Mouse (Mus musculus): ENCODE results near the gene Ankdd1a.

Gene Ankdd1a

DNA sequence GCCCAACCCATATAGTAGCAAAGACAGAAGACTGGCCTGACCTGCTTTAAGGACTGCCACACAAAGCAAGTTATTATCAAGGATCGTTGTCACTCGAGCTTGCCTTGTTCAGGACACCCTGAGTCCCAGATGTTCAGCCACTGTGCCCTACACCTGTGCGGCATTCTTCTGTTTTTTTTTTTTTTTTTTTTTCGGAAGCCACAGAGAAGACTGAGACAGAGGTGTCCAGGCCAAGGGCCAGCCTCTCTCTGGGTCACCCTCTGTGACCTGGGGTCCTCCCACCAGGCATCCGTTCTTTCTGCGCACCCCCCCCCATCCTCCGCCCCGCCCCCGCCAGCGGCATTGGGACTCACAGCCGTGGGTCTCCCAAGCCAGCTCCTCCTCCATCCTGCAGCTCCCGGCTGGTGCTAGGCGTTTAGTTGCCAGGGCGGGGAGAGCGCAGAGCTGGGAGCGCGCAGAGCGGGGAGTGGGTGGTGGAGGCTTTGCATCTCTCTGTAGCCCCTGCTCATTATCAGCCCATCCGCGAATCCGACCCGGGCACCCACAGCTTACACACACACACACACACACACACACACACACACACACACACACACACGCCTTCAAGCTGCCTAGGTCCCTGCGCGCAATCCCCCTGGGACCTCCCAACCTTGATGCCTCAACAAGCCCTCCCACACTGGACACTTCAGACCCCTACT lies at the start of gene Ankdd1a:
Gene Ankdd1a, minus strand, starts transcription at position 387 of the 698 bp plus-strand sequence.
- in situ Hi-C loops (cut with MboI, MseI): loop anchor here (5.0 kb wide), 2 partner anchors 42 to 57 kb away; no protein-coding TSS in a partner anchor

DNA sequence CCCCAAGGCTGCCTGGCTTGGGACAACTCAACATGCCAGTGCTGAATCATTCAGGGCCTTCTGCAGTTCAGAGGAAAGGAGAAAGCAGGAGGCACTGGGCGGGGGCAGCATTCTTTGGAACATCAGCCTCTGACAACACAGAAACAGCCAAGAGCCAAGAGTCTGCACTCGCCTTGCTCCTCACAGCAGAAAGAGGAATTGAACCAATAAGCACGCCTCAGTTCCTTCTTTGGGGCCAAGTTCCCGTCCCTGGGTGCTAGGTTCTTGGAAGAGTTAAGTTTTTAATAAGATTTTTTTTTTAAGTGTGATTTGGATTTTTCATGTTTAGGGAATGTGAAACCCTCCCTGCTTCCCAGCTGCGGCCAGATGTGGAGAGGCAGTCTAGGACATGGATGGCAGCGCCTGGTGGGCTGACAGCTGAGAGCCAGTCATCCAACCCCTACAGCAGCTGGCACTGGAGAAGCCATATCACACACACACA lies 49.5 kb upstream of the Ankdd1a start:
- in situ Hi-C loops (cut with MboI, MseI): no loop called here

DNA sequence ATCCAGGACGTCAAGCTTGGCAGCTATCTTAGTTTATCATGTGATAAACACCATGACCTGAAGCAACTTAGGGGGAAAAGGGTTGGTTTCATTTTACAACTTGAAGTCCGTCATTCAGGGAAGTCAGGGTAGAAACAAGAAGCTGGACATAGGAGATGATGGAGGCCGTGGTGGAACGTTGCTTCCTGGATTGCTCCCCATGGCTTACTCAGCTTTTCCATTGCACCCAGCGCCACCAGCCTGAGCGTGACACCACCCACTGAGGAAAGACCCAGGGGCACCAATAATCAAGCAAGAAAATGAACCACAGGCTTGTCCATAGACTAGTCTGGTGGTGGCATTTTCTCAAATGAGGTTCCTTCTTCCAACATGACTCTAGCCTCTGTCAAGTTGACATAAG lies 48.8 kb upstream of the Ankdd1a start:
- in situ Hi-C loops (cut with MboI, MseI): no loop called here

DNA sequence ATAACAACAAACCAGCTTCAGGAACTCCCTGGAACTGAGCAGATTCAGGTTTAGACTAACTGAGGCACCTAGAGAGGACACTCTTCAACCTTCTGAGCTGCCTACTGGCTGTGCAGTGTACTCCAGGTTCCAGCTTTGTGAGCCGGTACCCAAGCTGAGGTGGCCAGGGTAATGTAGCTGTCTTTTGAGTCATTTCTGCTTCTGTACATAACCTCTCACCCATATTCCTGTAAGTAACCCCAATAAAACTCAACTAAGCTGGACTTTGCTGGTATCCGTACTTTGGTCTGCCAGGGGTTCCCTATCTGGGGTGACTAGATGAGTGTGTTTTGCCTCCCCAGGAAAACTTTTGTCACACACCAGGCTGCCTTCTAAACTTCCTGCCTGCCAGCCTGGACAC lies 44.7 kb upstream of the Ankdd1a start:
- in situ Hi-C loops (cut with MboI, MseI): loop anchor here in 1 of 2 experiments (5.0 kb wide), 1 partner anchor 42 kb away; the partner anchor contains the start of gene Ankdd1a

DNA sequence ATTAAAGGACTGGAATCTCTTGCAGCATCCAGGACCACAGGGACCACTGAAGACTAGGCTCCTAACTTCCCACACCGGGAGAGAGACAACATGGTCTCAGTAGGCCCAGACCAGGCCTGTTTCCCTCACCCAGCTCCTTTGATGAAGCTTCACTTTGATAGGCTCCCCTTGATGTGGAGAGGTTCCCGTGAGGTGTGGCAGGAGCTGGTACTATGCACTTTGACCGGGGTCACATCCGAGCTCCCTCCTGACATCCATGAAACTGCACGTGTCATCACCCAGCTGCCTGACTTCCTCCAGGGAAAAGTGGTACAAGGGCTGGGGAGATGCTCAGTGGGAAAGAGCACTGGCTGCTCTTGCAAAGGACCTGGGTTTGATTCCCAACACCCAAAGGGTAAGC lies 43.1 kb upstream of the Ankdd1a start:
- in situ Hi-C loops (cut with MboI, MseI): loop anchor here in 1 of 2 experiments (5.0 kb wide), 1 partner anchor 41 kb away; the partner anchor contains the start of gene Ankdd1a

DNA sequence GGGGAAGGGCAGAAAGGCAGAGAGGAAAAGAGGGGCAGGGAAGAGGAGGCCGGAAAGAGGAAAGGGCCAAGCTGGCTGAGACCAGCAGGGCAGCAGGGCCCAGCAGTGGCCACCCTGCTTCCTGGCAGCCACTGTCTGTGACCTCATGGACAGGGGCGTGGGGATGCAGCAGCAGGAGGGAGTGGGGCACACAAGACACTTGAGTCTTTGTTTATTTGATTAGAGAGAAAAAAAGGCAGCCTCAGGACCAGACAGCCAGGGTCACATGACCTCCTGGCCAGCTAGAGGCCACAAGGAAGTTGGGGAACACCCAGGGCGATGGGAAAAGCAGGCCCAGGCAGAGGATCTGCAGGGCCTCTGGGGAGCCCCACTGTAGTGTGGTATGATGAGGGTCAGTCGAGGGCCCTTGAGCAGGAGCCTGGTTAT lies 42.1 kb upstream of the Ankdd1a start:
- in situ Hi-C loops (cut with MboI, MseI): loop anchor here in 1 of 2 experiments (5.0 kb wide), 1 partner anchor 40 kb away; the partner anchor contains the start of gene Ankdd1a

DNA sequence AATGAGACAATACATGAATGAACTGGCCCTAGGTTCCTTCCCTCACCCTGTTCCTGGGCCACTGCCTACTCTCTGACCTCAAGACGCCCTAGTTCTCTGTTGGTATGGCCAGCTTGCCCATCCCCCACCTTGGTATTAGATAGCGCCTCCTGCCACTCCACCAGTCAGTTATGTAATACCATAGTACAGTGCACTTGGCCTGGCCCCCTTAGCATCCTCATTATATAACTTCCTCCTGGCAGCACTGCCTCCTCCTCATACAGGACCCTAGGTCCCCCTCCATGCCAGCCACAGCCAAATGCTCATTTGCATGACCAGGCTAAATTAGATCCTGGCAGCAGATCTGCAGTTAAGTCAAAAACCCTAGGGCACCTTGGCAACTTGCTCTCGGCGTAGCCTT lies 41.0 kb upstream of the Ankdd1a start:
- in situ Hi-C loops (cut with MboI, MseI): loop anchor here in 1 of 2 experiments (5.0 kb wide), 1 partner anchor 39 kb away; the partner anchor contains the start of gene Ankdd1a

DNA sequence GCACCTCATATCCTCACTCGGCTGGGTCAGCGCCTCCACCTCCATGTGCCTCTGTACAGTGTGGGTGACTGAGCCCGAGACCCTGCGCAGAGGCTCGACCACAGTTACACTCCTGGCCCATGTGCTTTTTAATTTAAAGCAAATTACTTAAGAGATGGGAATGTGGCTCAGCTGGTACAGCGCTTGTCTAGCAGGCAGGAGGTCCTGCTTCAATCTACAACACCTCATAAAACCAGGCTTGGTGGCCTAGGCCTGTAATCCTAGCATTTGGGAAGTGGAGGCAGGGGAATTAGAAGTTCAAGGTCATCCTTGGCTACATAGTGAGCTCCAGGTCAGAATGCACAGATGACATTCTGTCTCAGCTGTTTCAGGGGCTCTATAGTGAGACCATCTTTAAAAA lies 38.8 kb upstream of the Ankdd1a start:
- in situ Hi-C loops (cut with MboI, MseI): no loop called here

DNA sequence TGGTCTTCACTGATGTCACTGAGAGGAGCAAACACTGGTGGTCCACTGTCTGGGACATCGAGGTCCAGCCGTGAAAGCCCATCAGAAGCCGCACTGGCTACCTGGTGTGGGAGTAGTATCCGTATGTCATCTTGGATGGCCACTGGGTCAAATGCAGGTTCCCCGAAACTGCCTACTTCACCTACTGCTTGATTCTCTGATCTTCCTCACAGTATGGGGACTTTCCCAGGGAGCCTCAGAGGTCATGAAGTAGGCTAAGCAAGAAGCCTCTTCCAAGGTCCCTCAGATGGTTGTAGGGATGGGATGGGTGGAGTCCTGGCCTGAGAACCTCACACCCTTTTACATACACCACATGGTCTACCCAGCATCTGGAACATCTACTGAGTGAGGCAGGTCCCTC lies 37.0 kb upstream of the Ankdd1a start:
- in situ Hi-C loops (cut with MboI, MseI): no loop called here

DNA sequence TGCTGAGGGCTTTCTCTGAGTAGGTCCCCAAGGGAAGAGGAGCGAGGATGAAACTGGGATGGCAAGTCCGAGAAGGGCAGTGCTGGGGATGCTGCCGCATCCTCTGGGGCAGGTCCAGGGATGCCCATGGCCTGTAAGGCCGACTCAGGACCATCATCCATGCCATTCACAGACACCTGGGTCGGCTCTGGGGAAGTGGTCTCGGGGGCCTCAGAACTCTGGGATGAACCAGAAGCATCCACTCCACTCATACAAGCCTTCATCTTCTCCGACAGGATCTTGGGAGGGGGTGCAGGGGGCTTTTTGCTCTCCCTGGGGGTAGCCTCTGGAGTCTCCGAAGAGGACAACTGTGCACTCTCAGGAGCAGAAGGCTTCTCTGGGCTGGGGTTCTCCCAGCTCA lies 36.4 kb upstream of the Ankdd1a start:
- in situ Hi-C loops (cut with MboI, MseI): no loop called here

DNA sequence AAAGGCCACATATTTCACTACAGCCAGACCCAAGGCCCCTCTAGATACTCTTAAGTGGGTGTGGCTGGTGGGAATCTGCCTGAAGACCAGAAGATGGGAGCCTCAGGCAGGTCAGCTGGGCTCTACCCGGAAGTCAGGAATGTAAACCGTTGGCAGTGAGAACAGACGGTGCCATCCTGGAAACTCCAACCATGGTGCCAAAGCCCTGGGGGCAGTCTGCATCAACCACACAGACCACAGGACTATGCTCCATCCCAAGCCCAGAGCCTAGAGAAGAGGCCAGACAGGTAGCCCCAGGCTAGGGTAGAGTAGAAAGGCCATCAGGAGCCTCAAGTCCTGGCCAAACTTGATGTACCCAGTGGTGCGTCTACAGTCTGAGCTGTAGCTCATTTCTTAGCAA lies 35.6 kb upstream of the Ankdd1a start:
- in situ Hi-C loops (cut with MboI, MseI): no loop called here

DNA sequence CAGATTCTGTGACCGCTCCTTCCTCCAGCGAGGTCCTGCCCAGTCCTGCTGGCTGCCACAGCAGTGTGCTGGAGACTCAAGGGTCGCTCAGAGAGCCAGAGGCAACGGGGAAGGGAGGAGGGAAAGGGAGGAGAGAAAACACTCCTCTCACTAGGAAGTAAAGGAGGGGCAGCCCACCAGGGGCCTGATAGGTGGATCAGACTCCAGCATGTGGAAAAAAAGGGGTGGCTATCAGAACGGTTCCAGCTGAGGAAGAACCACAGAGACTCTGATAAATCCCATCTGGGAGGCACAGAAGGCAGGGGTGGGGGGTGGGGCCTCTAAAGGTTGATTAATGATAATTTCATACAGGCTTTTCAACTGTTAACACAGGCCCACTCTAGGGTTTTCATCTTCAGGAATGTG lies 35.0 kb upstream of the Ankdd1a start:
- in situ Hi-C loops (cut with MboI, MseI): no loop called here

DNA sequence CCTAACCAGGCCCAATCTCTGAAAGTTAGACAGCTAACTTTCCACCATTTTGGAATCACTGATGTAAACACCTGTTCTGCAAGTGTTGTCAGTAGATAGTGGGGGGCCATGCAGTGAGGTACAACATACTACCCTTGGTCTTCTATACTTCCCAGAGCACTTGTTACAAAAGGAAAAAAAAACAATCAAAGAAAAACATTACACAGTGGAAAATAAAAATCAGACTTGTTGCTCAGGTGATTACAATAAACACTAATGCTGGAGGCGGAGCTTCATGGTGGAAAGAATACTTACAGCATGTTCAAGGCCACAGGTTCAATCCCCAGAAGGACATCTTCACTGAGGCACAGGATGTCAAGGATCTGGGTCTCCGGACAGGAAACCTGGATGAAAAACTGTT lies 32.7 kb upstream of the Ankdd1a start:
- in situ Hi-C loops (cut with MboI, MseI): no loop called here

DNA sequence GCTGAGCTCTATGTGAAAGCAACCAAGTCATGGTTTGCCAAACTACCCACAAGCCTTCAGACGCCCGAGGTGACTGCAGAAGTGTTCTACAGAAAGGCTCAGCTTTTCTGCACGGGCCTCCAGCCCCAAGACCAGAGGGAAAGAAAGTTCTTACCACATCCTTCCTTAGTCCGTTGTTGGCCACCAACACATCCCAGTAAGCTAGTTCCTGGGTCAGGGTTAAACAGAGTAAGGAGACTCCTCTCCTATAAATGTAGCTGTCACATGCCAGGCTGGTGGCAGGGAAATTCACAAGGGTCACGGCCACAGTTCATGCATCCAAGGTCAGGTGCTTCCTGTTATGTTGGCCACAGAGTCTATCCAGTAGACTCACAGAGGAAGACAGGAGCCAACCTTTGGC lies 32.1 kb upstream of the Ankdd1a start:
- in situ Hi-C loops (cut with MboI, MseI): no loop called here

DNA sequence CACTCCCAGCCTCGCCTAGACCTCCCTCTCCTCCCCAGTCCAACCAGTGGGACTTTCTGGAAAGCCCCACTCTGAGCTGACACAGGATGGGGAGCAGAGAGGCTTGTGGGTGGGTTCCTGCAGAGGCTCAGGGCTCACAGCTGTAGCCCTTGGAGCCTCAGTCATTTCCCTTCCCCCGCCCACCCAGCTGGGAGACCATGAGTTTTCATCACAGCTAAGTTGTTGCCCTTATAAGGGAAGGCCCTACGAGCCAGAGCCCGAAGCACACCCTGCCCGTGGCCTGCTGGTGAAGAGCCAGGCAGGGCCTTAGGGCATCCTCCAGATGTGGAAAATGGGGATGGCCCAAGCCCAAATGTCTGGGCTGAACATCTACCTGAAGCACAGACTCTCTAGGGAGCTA lies 31.0 kb upstream of the Ankdd1a start:
- in situ Hi-C loops (cut with MboI, MseI): no loop called here

DNA sequence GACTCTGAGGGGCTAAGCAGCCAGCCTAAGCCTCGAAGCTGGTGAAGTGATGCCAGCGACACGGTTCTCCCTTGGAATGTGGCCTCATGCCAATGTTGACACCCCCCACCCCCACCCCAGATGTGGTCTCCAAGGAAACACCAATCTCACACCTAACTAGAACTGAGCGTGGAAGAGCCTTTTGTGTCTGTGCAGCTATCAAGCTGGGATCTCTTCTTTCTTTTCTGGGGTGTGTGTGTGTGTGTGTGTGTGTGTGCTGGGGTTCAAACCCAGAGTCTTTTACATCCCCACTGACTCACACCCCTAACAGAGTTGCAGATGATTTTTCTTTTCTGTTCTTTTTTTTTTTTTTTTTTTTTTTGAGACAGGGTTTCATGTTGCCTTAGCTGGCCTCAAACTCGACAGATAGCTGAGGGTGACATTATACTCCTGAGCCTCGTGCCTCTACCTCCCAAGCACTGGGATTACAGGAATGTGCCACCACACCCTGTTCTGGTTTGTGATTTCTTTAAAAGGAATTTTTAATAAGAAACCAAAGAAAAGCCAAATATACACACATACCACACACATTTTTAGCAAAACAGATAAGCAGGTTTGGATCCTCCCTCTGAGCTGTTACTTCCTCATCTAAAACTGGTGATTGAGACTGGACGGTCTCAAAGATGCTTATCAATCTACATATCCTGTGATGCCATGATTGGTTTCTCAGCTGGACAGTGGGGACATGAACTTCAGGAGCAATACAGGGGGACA lies 30.3 kb upstream of the Ankdd1a start:
- in situ Hi-C loops (cut with MboI, MseI): no loop called here

DNA sequence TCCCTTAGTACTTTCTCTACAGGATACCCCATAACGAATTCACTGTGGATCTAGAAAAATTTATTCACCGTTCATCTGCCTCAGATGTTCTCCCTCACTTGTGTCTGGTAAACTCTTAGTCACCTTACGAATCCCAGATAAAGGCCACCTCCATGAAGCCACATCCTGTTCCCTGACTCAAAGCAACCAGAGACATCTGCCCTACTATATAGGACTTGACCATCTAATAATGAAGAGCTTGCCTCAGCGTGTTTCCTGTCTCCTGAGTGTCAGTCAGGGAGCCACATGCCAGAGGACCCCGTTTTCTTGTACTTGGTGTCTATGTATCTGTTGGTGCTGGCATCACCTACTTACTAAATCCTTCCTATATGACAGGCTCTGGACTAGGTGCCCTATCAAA lies 29.6 kb upstream of the Ankdd1a start:
- in situ Hi-C loops (cut with MboI, MseI): no loop called here

DNA sequence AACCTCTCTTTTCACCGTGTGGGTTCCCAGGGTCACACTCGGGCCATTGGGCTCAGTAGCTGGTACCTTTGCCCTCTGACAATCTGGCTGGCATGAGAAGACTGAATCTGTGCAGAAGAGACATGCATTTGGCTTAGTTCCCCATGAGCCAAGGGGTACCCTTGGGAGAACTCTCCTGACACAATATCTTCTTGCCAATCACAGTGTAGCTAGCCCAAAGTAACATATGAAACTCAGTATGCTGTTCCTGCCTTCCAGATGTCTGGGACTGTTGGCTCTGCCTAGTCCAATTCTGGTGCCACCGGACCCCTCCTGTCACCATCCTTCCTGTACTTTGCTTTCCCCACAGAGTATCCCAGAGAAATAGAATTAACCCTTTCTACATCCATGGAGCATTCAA lies 29.1 kb upstream of the Ankdd1a start:
- in situ Hi-C loops (cut with MboI, MseI): no loop called here

DNA sequence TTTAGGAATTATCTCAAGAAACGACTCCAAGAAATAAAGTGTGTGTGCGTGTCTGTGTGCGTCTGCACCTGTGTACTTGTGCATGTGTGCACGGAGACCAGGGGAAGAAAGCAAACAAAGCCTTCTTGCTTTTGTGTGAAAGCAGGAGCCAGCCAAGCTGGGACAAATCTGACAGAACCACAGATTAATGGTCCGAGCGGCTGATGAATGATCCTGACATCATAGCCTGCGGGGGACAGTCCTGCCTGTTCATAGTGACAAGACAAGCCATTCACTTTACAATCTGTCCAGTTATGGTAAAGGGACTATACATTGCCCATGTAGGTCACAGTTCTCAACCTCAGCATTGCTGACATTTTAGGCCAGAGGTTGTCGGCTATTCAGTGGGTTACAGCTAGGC lies 28.3 kb upstream of the Ankdd1a start:
- in situ Hi-C loops (cut with MboI, MseI): no loop called here

DNA sequence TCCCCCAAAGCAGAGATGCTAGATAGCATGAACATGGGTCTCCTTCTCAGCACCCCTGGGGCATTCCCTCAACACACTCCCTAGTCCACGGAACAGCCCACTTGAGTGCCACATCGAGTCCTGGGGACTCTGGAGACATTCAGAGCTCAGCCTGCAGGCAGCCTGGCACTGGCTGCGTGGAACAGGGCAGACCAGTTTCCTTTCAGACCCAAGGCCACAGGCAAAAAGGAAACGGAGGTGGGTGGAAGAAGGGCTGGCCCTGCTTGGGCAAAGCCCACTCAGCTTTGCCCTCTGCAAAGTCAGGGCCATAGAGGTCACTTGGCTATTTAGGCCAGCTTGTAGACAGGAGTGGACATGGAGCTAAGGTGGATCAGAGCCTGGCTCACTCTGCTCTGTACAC lies 27.9 kb upstream of the Ankdd1a start:
- in situ Hi-C loops (cut with MboI, MseI): no loop called here

DNA sequence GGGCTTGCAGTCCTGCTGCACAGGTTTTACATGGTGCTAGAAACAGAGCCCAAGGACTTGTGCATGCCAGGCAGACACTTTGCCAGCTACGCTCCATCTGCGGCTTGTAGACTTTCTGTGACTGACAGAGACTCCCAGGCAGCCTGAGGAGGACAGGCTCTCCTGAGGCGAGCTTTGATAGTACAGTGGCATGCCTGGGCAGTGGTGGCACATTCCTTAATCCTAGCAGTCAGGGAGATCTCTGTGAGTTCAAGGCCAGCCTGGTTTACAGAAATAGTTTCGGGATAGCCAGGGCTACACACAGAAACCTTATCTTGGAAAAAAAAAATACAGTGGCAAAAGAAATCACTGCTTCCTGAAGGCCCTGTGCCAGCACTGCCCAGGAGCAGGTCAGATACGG lies 27.1 kb upstream of the Ankdd1a start:
- in situ Hi-C loops (cut with MboI, MseI): no loop called here

DNA sequence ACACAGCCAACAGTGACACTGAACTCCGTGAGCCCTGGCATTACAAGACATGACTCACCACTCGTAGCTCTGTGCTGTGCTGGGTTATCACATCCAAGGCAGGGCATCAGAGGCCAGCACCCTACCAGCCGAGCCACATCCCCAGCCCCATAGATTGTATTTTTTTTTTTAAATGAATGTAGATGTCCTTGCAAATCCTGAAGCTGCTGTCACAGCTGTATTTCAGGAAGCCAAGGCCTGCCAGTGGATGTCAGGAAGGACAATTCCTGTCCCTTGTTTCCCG lies 26.4 kb upstream of the Ankdd1a start:
- in situ Hi-C loops (cut with MboI, MseI): no loop called here

Measured in T-helper 17 cell (primary cell).